Mouse (Mus musculus) forebrain, embryonic 16.5 days (tissue): ENCODE results near the gene Cyp2f2. TPM values are rescaled to one million over a fixed set of nuclear protein-coding genes. Genes with fewer than 3 reads are reported as not detected.

Source experiments
- ATAC-seq: fragments of 200-750 bp; cut with Nextera tagmentation; 2 replicates; pipeline ENCODE4 v1.8.0; 2017; ENCODE audit warnings: mild to moderate bottlenecking, moderate library complexity
- H3K27ac ChIP-seq: fragments of 300-500 bp; sonication (generic); 2 replicates; pipeline ENCODE4 v1.5.1; 2014; ENCODE audit warnings: low read length, control low read depth
- H3K27me3 ChIP-seq: fragments of 300-500 bp; sonication (generic); replicated peaks from 2 replicates; pipeline ENCODE4 v1.6.1; 2014; ENCODE audit warnings: low read length; ENCODE audit not compliant: control insufficient read depth, insufficient read depth
- H3K36me3 ChIP-seq: fragments of 300-500 bp; sonication (generic); 2 replicates; pipeline ENCODE4 v1.6.1; 2014; ENCODE audit not compliant: control insufficient read depth, insufficient read depth
- H3K4me1 ChIP-seq: fragments of 300-500 bp; sonication (generic); replicated peaks from 2 replicates; pipeline ENCODE4 v1.6.1; 2014; ENCODE audit warnings: low read length; ENCODE audit not compliant: control insufficient read depth, insufficient read depth
- H3K4me2 ChIP-seq: fragments of 300-500 bp; sonication (generic); 2 replicates; pipeline ENCODE4 v1.6.1; 2014; ENCODE audit warnings: mild to moderate bottlenecking, low read length, control low read depth
- H3K4me3 ChIP-seq: fragments of 300-500 bp; sonication (generic); replicated peaks from 2 replicates; pipeline ENCODE4 v1.5.1; 2014; ENCODE audit warnings: mild to moderate bottlenecking, low read length, control low read depth
- H3K9ac ChIP-seq: fragments of 300-500 bp; sonication (generic); replicated peaks from 2 replicates; pipeline ENCODE4 v1.6.1; 2014; ENCODE audit warnings: low read depth, low read length, control low read depth
- H3K9me3 ChIP-seq: fragments of 300-500 bp; sonication (generic); 2 replicates; pipeline ENCODE4 v1.6.1; 2016; ENCODE audit warnings: low read length; ENCODE audit not compliant: control insufficient read depth
- WGBS: fragments of 180-500 bp; shearing (Covaris S2); extraction: QIAGEN DNeasy Blood & Tissue Kit; methylation state at CpG from one replicate; pipeline ENCODE4 v1.1.7; 2014; 5-methylcytosine and 5-hydroxymethylcytosine counted together
- microRNA-seq: library from miRNA; unstranded; fragments of <30 nt; microRNA quantifications from one replicate; pipeline ENCODE4, GENCODE M21; 2017
- polyA plus RNA-seq: library from polyadenylated mRNA; unstranded; fragments of >200 nt; fragmentation: Nextera tagmentation; extraction: Ambion mirVana; gene quantifications from 2 replicates; pipeline ENCODE4 v1.2.1, GENCODE M21; 2015

The Cyp2f2 gene
- polyA plus RNA-seq, 1 experiment from 2014 or later, result not detected

GRCm38 (mm10) chr7:27180837-27181695, 61.4 kb downstream of the Cyp2f2 start, which contains the start of the genes Gm21983 and Mia:
Gene Gm21983 (minus strand): TSS chr7:27181086.
Gene Mia (minus strand): TSS chr7:27181157.
- Histone ChIP-seq H3K4me2 (no peak within 1 kb of the TSS), H3K4me1 (peaks cover 11% of the 10 kb centered on the region), H3K27me3 (no peaks in the 10 kb centered on the region), H3K27ac (0 out of 2 replicates have a peak within 1 kb of the TSS, but pooled peaks have one; percentile 24), H3K9me3 (no peaks in the 10 kb centered on the region), H3K36me3 (peaks cover 21% of the 10 kb centered on the region), H3K4me3 (no peak within 1 kb of the TSS), H3K9ac (no peak within 1 kb of the TSS)
- ATAC-seq, result no peak
- 69% methylated on average over 14 of the region's 14 CpGs for WGBS

- Histone ChIP-seq H3K4me1 (peaks cover 11% of the 10 kb centered on the region), H3K27me3 (no peaks in the 10 kb centered on the region), H3K27ac (no peak overlapping the region), H3K4me3 (no peak overlapping the region), H3K9me3 (no peaks in the 10 kb centered on the region), H3K9ac (no peak overlapping the region), H3K36me3 (peaks cover 29% of the 10 kb centered on the region), H3K4me2 (no peak overlapping the region)
- WGBS, result 61% methylated on average over 1 of the region's 1 CpGs
- ATAC-seq, result no peak
Observed at GRCm38 (mm10) chr7:27182498-27182897, 62.8 kb downstream of the Cyp2f2 start.

Small RNA genes lying within 50 kb of the gene (microRNA-seq; reads per million reads assigned to microRNA genes)
- gene Mir3101, result 1.0 reads per million

Other genes starting within 250 kb of the Cyp2f2 start
- not detected in 2 replicates for gene Cyp2a22, start 180.5 kb upstream of the Cyp2f2 start, polyA plus RNA-seq
- gene Cyp2a12, start 90.8 kb upstream of the Cyp2f2 start, polyA plus RNA-seq, result not detected in 2 replicates
- gene Cyp2t4, start 33.8 kb downstream of the Cyp2f2 start, polyA plus RNA-seq, result 0.33 TPM in 1 of 2 replicates, not detected in the other
- 93.4 and 100 TPM in 2 replicates for gene Egln2, start 46.9 kb downstream of the Cyp2f2 start, polyA plus RNA-seq
- gene Rab4b, start 59.0 kb downstream of the Cyp2f2 start, polyA plus RNA-seq, result 80.8 and 88.3 TPM in 2 replicates
- 0.78 TPM in 1 of 2 replicates, not detected in the other for gene Gm21983, start 61.2 kb downstream of the Cyp2f2 start, polyA plus RNA-seq
- 8.3 and 10.4 TPM in 2 replicates for gene Mia, start 61.2 kb downstream of the Cyp2f2 start, polyA plus RNA-seq
- gene BC024978, start 75.9 kb downstream of the Cyp2f2 start, polyA plus RNA-seq, result 3.6 and 5.1 TPM in 2 replicates
- 227 and 232 TPM in 2 replicates for gene Snrpa, start 76.4 kb downstream of the Cyp2f2 start, polyA plus RNA-seq
- gene Itpkc, start 108.8 kb downstream of the Cyp2f2 start, polyA plus RNA-seq, result 6.2 and 6.4 TPM in 2 replicates
- gene Coq8b, start 113.1 kb downstream of the Cyp2f2 start, polyA plus RNA-seq, result 26.3 and 27.2 TPM in 2 replicates
- 42.2 and 43.3 TPM in 2 replicates for gene Numbl, start 138.5 kb downstream of the Cyp2f2 start, polyA plus RNA-seq
- gene Ltbp4, start 217.8 kb downstream of the Cyp2f2 start, polyA plus RNA-seq, result 13.3 and 18.2 TPM in 2 replicates
- 88.1 and 95.5 TPM in 2 replicates for gene Shkbp1, start 236.1 kb downstream of the Cyp2f2 start, polyA plus RNA-seq
- gene Gm20479, start 237.5 kb downstream of the Cyp2f2 start, polyA plus RNA-seq, result not detected in 2 replicates